10 mouse cellular contexts compared by ENCODE assay signal in the genomic region with DNA sequence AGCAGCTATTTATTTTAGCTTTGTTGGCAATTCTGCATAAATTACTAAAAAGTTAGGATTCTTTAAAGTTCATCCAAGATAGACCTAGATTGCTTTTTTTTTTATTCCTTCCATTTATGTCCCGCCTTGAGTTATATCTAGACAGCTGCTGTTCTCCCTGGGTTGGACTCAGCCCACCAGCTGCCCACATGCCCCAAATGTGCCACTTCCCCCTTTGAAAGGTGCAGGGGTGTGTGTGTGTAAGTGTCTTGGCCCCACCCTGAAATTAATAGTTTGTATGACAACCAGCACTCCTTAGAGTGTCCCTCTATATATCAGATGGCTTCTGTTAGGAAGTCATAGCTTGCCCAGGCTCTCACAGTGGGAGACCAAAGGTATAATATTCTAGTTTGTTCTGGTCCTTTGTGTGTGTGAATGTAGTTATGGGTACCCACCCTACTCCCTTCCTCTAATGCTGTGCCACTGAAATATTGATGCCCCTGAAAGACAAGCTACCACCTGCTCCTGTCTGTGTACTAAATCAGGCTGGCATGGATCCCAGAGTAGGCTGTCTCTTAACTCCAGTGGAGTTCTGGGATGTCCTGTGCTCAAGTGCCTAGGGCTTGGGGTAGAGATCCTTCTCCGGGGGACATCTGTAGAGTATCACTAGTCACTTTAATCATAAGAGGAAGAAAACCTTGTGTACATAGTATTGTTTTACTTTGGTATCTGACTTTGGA. TPM values are rescaled to one million over a fixed set of nuclear protein-coding genes. Genes with fewer than 3 reads are reported as not detected.
DNase-seq lines count a peak whose midpoint lies in the region; ATAC-seq and TF ChIP-seq lines count a peak whose summit lies in the region.
"Had no signal": no experiment of that assay in that cellular context is flagged by ENCODE, and none has a peak within 500 bp of the region (broad histone marks: within the 10 kb centered on the region; RNA-seq: fewer than 3 reads in every experiment).

No protein-coding gene starts in this region.

- 0 out of 2 replicates have a peak, but pooled peaks have one; percentile 19 for TF ChIP-seq EP300 in heart, adult 2 months (IDR thresholded peaks at IDR 0.05; ENCODE audit: insufficient read depth, low read depth, low read length)

- ATAC-seq in midbrain, embryonic 15.5 days (replicated peaks) = 0 out of 2 replicates have a peak, but pooled peaks have one; percentile 10
- no peak for ATAC-seq in midbrain, embryonic 11.5 days (ENCODE audit: low FRiP score)
- ATAC-seq in cerebellum, adult (ENCODE audit: insufficient number of reproducible peaks, low FRiP score, low TSS enrichment) = no peak

- intact Hi-C loops in heart, adult 2 months (cut with DNase I) = no loop called here

- no peaks in the 10 kb centered on the region for H3K9me3 ChIP-seq in heart, embryonic 10.5 days
- H3K9me3 ChIP-seq in midbrain, embryonic 15.5 days = no peaks in the 10 kb centered on the region
- no peaks in the 10 kb centered on the region for H3K9me3 ChIP-seq in midbrain, embryonic 11.5 days (ENCODE audit: control insufficient read depth, low read length)

- H3K27ac ChIP-seq in heart, adult 2 months = peak overlapping the region; percentile 20; the same call in 1 of the 2 replicates
- no peak overlapping the region for H3K27ac ChIP-seq in heart, embryonic 10.5 days
- no peak overlapping the region for H3K27ac ChIP-seq in midbrain, embryonic 15.5 days
- H3K27ac ChIP-seq in midbrain, embryonic 11.5 days (ENCODE audit: low read depth, low read length) = no peak overlapping the region

- H3K79me2 ChIP-seq in heart, adult 2 months (replicated peaks; ENCODE audit: control insufficient read depth, insufficient read depth, low read length) = no peaks in the 10 kb centered on the region

- H3K9ac ChIP-seq in heart, adult 2 months (ENCODE audit: low read depth, low read length) = no peak overlapping the region
- no peak overlapping the region for H3K9ac ChIP-seq in midbrain, embryonic 15.5 days
- H3K9ac ChIP-seq in midbrain, embryonic 11.5 days (ENCODE audit: low read length) = no peak overlapping the region

- DNase-seq in heart, adult 2 months = no peak
- DNase-seq in heart, embryonic 10.5 days (ENCODE audit: low spot score) = no peak
- no peak for DNase-seq in midbrain, embryonic 11.5 days (ENCODE audit: low spot score, missing footprints)
- peak; percentile 57 for DNase-seq in gastrocnemius, postnatal 10 days
- DNase-seq in splenic B cell, adult 2 months (ENCODE audit: low read depth, low spot score) = peak; percentile 57
- no peak for DNase-seq in cerebellum, postnatal 36 days
- DNase-seq: retina, postnatal 1 day; thymus, postnatal 14 days had no signal

- 48% methylated on average over 2 of the region's 2 CpGs for WGBS in heart, adult 2 months
- WGBS in heart, embryonic 10.5 days = 61% methylated on average over 2 of the region's 2 CpGs
- WGBS in midbrain, embryonic 15.5 days = 77% methylated on average over 2 of the region's 2 CpGs
- WGBS in midbrain, embryonic 11.5 days = 90% methylated on average over 2 of the region's 2 CpGs

- TF ChIP-seq POLR2A in heart, adult 2 months (IDR thresholded peaks at IDR 0.05; ENCODE audit: insufficient read depth, low read depth, low read length) = no peak

- peaks cover 30% of the 10 kb centered on the region for H3K4me1 ChIP-seq in heart, adult 2 months (ENCODE audit: control insufficient read depth, insufficient read depth, low read length)
- peaks cover 60% of the 10 kb centered on the region for H3K4me1 ChIP-seq in heart, embryonic 10.5 days
- peaks cover 29% of the 10 kb centered on the region for H3K4me1 ChIP-seq in midbrain, embryonic 15.5 days
- H3K4me1 ChIP-seq in midbrain, embryonic 11.5 days (ENCODE audit: control insufficient read depth, insufficient read depth, low read length) = peaks cover 16% of the 10 kb centered on the region

- no peak overlapping the region for H3K4me3 ChIP-seq in heart, adult 2 months
- H3K4me3 ChIP-seq in heart, embryonic 10.5 days = no peak overlapping the region
- H3K4me3 ChIP-seq in midbrain, embryonic 15.5 days = no peak overlapping the region
- H3K4me3 ChIP-seq in midbrain, embryonic 11.5 days (ENCODE audit: low read depth, low read length) = no peak overlapping the region

- peaks cover 11% of the 10 kb centered on the region for H3K36me3 ChIP-seq in heart, adult 2 months (ENCODE audit: control insufficient read depth, insufficient read depth, low read length)
- H3K36me3 ChIP-seq in heart, embryonic 10.5 days = peaks cover 45% of the 10 kb centered on the region
- peaks cover 28% of the 10 kb centered on the region for H3K36me3 ChIP-seq in midbrain, embryonic 15.5 days (replicated peaks)
- H3K36me3 ChIP-seq in midbrain, embryonic 11.5 days (ENCODE audit: control insufficient read depth, insufficient read depth, low read length) = peaks cover 16% of the 10 kb centered on the region
- H3K36me3 ChIP-seq in splenic B cell, adult 2 months (ENCODE audit: control insufficient read depth, insufficient read depth, low read length, poor library complexity, severe bottlenecking) = peaks cover 9% of the 10 kb centered on the region; the same call in 1 of the 2 replicates

- no peaks in the 10 kb centered on the region for H3K27me3 ChIP-seq in heart, adult 2 months (ENCODE audit: control insufficient read depth, insufficient read depth, low read length)
- no peaks in the 10 kb centered on the region for H3K27me3 ChIP-seq in heart, embryonic 10.5 days (ENCODE audit: insufficient read depth, poor library complexity, severe bottlenecking)
- H3K27me3 ChIP-seq in midbrain, embryonic 15.5 days (replicated peaks) = no peaks in the 10 kb centered on the region
- H3K27me3 ChIP-seq in midbrain, embryonic 11.5 days (ENCODE audit: control insufficient read depth, insufficient read depth, low read length) = no peaks in the 10 kb centered on the region
- no peaks in the 10 kb centered on the region for H3K27me3 ChIP-seq in splenic B cell, adult 2 months (ENCODE audit: control insufficient read depth, insufficient read depth, low read length, poor library complexity, severe bottlenecking)

- H3K4me2 ChIP-seq in midbrain, embryonic 15.5 days = no peak overlapping the region
- H3K4me2 ChIP-seq in midbrain, embryonic 11.5 days = no peak overlapping the region

- TF ChIP-seq CTCF in heart, adult 2 months (IDR thresholded peaks at IDR 0.05) = no peak

RNA-seq across cellular contexts. Expression of a gene that starts 7.5 kb away (rescaled TPM):
- 100 to 1,000 TPM; 299 to 348 TPM for total RNA-seq in heart, adult 2 months (2021)
- polyA plus RNA-seq in heart, adult 2 months (2012; rRNA removed) = 23.0 and 42.5 TPM in 2 replicates
- 15.1 and 19.4 TPM in 2 replicates for polyA plus RNA-seq in heart, embryonic 10.5 days (2016; fragmentation: Nextera tagmentation; extraction: Ambion mirVana)
- polyA plus RNA-seq in midbrain, embryonic 15.5 days (2015; fragmentation: Nextera tagmentation; extraction: Ambion mirVana) = 4.9 and 5.9 TPM in 2 replicates
- 5.0 and 6.3 TPM in 2 replicates for polyA plus RNA-seq in midbrain, embryonic 11.5 days (2014; fragmentation: Nextera tagmentation; extraction: Ambion mirVana)
- total RNA-seq in gastrocnemius, postnatal 10 days (2021) = 100 to 1,000 TPM; 235 to 267 TPM

RNA-seq across cellular contexts. Expression of a gene that starts 14.8 kb away (rescaled TPM):
- 100 to 1,000 TPM; 224 to 260 TPM for total RNA-seq in heart, adult 2 months (2021)
- polyA plus RNA-seq in heart, adult 2 months (2012; rRNA removed) = 191 and 291 TPM in 2 replicates
- polyA plus RNA-seq in heart, embryonic 10.5 days (2016; fragmentation: Nextera tagmentation; extraction: Ambion mirVana) = 378 and 459 TPM in 2 replicates
- 287 and 295 TPM in 2 replicates for polyA plus RNA-seq in midbrain, embryonic 15.5 days (2015; fragmentation: Nextera tagmentation; extraction: Ambion mirVana)
- polyA plus RNA-seq in midbrain, embryonic 11.5 days (2014; fragmentation: Nextera tagmentation; extraction: Ambion mirVana) = 435 and 439 TPM in 2 replicates
- 100 to 1,000 TPM; 640 to 671 TPM for total RNA-seq in gastrocnemius, postnatal 10 days (2021)

RNA-seq across cellular contexts. Expression of a gene that starts 28.0 kb away (rescaled TPM):
- 1 to 10 TPM; 8.5 to 9.4 TPM for total RNA-seq in heart, adult 2 months (2021)
- 7.2 and 10.6 TPM in 2 replicates for polyA plus RNA-seq in heart, adult 2 months (2012; rRNA removed)
- polyA plus RNA-seq in heart, embryonic 10.5 days (2016; fragmentation: Nextera tagmentation; extraction: Ambion mirVana) = 25.7 and 32.8 TPM in 2 replicates
- polyA plus RNA-seq in midbrain, embryonic 15.5 days (2015; fragmentation: Nextera tagmentation; extraction: Ambion mirVana) = 27.5 and 30.5 TPM in 2 replicates
- 23.5 and 28.4 TPM in 2 replicates for polyA plus RNA-seq in midbrain, embryonic 11.5 days (2014; fragmentation: Nextera tagmentation; extraction: Ambion mirVana)
- total RNA-seq in gastrocnemius, postnatal 10 days (2021) = 10 to 100 TPM in 1 of 2 experiments, 1 to 10 TPM in 1; 9.1 to 11.2 TPM

RNA-seq across cellular contexts. Expression of a gene that starts 39.9 kb away (rescaled TPM):
- total RNA-seq in heart, adult 2 months (2021) = 10 to 100 TPM; 29.0 to 32.1 TPM
- polyA plus RNA-seq in heart, adult 2 months (2012; rRNA removed) = 13.1 and 15.6 TPM in 2 replicates
- polyA plus RNA-seq in heart, embryonic 10.5 days (2016; fragmentation: Nextera tagmentation; extraction: Ambion mirVana) = 113 and 140 TPM in 2 replicates
- 119 and 121 TPM in 2 replicates for polyA plus RNA-seq in midbrain, embryonic 15.5 days (2015; fragmentation: Nextera tagmentation; extraction: Ambion mirVana)
- 50.9 and 56.0 TPM in 2 replicates for polyA plus RNA-seq in midbrain, embryonic 11.5 days (2014; fragmentation: Nextera tagmentation; extraction: Ambion mirVana)
- total RNA-seq in gastrocnemius, postnatal 10 days (2021) = 10 to 100 TPM; 37.7 to 49.7 TPM

RNA-seq across cellular contexts. Expression of a gene that starts 52.3 kb away (rescaled TPM):
- total RNA-seq in heart, adult 2 months (2021) = 1 to 10 TPM; 7.0 to 9.7 TPM
- polyA plus RNA-seq in heart, adult 2 months (2012; rRNA removed) = 17.6 and 18.4 TPM in 2 replicates
- 17.4 and 24.4 TPM in 2 replicates for polyA plus RNA-seq in heart, embryonic 10.5 days (2016; fragmentation: Nextera tagmentation; extraction: Ambion mirVana)
- polyA plus RNA-seq in midbrain, embryonic 15.5 days (2015; fragmentation: Nextera tagmentation; extraction: Ambion mirVana) = 10.5 and 13.4 TPM in 2 replicates
- 5.8 and 8.2 TPM in 2 replicates for polyA plus RNA-seq in midbrain, embryonic 11.5 days (2014; fragmentation: Nextera tagmentation; extraction: Ambion mirVana)
- 10 to 100 TPM; 11.7 to 15.9 TPM for total RNA-seq in gastrocnemius, postnatal 10 days (2021)

Comparison
In these comparisons a context has a peak if more than half of its experiments do, and no peak if none do; other contexts are left out.
1. DNase-seq: peak in gastrocnemius, postnatal 10 days (single experiment) and splenic B cell, adult 2 months (single experiment); none in heart, adult 2 months (0 of 2), heart, embryonic 10.5 days (single experiment), midbrain, embryonic 11.5 days (single experiment) and cerebellum, postnatal 36 days (0 of 2).